Mouse (Mus musculus) liver, embryonic 14.5 days (tissue): ENCODE results near the gene Slc17a7.

ENCODE experiments used
- CTCF ChIP-seq: IDR thresholded peaks from 2 replicates; pipeline ENCODE4 v1.5.1; 2016; ENCODE audit warnings: antibody characterized with exemption, low read depth, control low read depth
- EP300 ChIP-seq: IDR thresholded peaks from 2 replicates; pipeline ENCODE4 v1.6.1; 2016; ENCODE audit warnings: antibody characterized with exemption, low read depth

DNA sequence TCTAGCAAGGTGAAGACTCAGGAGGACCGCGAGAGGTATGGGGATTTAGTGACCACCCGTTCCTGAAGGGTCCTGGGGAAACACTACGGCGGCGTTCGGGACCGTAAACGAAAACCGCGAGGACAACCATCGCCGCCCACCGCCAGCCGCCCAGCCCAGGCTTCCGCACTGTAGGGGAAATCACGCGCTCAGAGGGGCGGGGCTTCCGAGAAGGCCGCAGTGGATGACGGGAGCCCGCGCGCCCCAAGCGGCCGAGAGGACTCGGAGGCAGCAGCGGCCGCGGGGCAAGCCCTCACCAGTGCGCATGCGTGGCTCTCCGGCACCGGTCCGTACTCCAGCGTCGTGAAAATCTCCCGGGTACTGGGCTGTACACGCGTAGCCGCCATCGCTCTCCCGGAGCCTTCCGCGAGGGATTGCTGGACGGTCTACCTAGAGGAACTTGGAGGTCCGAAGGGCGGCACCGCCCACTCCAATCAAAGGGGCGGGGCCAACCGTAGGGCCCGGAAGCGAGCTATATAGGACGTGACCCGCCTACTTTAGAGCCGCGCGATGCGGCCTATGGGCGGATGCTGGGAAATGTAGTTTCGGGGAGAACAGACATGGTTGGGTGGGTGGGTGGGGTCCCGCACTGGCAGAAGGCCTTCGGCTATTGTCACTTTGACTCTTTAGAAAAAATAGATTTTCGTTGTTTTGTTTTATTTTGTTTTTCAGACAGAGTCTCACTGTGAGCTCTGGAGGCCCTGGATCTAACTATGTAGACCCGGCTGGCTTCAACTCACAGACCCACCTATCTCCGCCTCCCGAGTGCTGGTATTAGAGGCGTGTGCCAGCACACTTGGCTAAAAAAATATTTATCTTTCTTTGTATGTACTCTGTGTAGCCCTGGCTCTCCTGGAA, 9.4 kb upstream of the Slc17a7 start, which contains the start of the genes Pih1d1 and Aldh16a1:
- TF ChIP-seq CTCF (peak; percentile 79), EP300 (no peak)
